Mouse (Mus musculus) inflammation-experienced regulatory T-cells, adult 6 months (primary cell): ENCODE measurements around the gene Zfp639. TPM values are rescaled to one million over a fixed set of nuclear protein-coding genes. Genes with fewer than 3 reads are reported as not detected.
A peak's percentile ranks its signal among the peaks of the same experiment; 100 is the strongest.

Experiments used
- ATAC-seq: one replicate; pipeline ENCODE4 v1.8.0; 2017
- polyA plus RNA-seq, 3 experiments: library from polyadenylated mRNA; unstranded; fragments of 100-300 nt; shearing (Covaris generic); gene quantifications; one replicate each; pipeline ENCODE4 v1.2.1; 2017

The Zfp639 gene
- polyA plus RNA-seq, 3 experiments from 2014 or later, result 26.7 to 28.3 (median 28.1) TPM

DNA sequence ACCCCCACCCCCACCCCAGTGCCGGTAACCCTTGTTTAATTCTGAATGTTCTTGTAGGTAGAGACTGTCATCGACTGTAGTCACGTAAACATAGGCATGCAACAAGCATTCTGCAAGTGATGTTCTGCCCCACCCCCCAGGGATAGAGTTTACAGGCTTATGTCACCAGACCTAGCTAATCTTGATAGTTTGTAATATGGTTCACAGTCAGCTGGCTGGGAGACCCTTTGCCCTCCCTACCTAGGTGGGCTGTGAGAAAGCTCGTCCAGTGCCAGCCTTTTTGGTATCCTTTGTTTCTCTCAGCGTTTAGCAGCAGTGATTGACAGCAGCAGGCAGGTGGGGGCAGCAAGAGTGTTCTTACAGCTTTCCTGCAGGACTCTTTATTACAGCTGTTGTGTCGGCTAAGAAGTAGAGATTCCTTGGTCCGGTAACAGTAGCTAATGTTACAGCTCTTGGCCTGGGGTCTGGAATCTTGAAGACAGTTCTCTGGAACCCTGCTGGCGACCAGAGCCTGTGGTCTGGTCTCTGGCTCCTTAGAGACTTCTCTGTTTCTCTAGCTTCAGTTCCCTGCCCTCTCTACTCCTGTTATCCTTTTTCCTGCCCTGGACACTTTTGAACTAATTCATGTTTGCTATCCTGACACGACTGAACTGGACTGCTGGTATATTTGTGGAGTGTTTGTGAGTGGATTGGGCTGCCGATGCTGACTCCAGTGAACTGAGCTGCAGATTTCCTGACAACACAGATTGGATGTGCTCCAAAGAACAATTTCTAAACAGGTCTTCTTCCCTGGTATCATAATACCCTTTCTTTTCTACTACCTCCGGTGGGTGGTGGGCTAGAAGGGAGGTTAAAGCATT is 3.5 kb upstream of the Zfp639 start:
- ATAC-seq, result no peak

DNA sequence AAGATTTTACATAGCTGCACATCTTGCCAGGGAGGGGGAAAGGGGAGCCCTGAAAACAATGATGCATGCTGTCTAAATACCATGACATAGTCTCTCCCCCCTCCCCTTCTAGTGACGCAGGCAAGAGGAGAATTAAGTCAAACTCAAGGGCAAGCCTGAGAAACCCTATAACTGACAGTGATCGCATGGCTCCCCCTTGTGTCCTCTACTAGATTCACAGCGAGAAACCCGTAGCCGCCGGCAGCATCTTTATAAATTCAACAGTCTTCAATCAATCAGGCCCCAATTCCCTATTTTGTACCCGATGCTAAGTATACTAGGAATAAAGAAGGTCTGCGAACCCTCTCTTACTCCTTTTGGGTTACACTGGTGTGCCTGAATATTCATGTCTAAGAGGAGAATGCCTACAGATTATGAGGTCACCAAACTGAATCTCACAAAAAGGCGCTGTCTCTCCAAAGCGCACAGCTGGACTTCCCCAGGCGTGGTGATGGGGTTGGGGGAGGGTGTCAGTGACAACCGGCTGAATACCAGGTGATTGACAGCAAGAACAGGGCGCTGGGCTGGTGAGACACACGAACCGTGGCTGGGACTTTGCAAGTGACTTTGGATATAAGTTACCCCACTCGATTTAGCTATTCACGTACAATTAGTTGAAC is 1.3 kb upstream of the Zfp639 start:
- peak; percentile 71 for ATAC-seq

DNA sequence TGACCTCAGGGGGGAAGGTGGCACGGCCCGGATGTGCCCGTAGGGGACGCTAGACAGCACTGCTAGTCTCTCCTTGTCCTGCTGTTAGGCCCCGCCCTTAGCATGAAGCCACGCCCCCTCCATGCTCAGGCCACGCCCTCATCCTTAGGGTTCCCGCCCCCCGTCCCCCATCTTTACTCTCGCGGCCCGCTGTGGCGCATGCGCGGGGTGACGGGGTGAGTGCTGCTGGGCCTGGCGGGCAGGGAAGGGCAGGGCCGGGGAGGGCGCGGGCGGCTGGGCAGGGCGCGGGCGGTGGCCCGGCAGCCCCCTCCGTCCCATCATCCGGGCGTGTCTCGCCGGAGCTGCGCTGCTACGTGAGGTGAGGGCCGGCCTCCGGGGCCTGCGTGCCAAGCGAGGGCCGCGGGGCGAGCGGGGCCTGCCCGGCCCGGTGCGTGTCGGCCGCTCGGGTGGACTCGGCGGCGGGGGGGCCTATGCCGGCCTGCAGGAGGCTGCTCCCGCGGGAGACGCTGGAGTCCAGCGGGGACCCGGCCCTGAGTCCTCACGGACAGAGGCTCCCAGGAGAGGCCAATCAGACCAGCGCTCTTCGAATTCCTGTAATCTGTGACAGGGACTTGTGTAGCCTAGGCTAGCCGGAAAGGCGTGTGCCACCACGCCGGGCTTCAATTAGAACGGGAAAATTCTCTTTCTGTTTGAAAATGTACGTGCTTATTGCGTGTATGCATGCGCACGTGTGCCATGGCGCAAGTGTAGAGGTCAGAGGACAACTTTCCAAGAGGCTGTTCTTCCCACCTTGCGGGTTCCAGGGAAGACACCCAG is 524 bp downstream of the Zfp639 start:
- ATAC-seq, result peak; percentile 76

DNA sequence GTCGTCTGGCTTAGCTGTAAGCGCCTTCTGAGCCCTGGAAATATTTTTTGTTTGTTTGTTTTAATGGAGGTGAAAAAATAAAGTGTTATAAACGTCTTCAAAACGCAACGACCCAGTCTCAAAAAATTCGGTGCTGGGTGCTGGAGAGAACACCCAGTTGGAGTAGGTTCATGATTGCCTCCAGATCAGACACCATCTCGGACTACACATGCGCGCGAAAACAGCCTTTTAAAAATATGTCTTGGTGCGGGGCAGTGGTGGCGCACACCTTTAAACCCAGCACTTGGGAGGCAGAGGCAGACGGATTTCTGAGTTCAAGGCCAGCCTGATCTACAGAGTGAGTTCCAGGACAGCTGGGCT is 1.1 kb downstream of the Zfp639 start:
- no peak for ATAC-seq

DNA sequence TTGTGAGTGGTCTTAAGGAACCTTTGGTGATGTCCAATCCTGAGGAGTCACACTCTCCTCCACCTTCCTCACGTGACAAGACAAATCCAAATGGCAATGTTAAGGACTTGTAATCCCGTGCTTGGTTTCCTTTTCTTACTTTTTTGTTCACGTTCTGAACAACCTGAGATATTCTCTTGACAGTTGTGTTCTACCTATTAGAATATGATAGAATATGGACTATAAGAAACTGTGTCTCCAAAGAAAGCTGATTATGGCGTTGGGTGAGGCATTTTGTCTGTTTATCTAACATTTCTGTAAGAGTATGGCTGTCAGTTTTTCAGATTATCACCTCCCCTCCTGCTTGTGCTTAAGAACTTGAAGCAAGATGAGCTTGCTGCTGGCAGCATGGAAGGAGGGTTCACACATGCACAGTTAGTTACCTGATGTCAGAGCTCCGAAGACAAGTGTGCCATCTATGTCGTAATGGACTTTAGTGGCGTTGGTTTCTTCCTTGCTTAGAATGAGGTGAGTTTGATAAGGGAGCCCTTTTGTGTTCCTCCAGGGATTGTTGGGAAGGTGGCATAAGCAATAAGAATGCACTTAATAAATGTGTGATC is 2.7 kb downstream of the Zfp639 start:
- ATAC-seq, result no peak

DNA sequence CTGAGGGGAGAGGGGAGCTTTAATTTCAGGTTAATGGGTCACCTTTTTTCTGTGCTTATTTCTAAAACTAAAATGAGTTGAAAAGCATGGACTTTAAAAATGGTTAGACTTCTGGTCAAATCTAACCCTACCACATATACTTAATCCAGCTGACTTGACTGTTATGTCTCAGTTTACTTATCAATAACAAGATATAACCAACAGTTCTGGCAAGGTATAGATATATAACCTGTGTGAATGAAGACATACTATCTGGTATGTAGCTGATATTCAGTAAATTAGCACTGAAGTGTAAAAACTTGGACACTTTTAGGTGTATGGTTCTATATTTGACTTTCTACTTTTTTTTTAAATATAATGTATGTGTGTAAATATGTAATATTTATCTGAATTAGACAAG is 3.5 kb downstream of the Zfp639 start:
- ATAC-seq, result no peak

DNA sequence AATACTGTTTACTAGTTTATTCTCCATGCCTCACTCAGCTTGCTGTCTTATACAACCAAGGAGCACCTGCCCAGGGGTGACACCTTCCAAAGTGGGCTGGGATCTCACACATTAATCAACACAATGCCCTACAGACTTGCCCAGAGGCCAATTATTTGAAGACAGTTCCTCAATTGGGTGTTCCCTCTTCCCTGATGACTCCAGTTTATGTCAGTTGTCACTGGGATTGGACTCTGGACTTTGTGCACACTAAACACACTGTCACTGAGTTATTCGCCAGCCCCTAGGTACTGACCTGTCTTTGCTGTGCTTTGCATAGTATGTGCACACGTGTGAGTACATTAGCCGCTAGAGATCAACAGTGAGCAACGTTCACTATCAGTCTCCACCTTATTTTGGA is 17.1 kb downstream of the Zfp639 start:
- ATAC-seq, result no peak

DNA sequence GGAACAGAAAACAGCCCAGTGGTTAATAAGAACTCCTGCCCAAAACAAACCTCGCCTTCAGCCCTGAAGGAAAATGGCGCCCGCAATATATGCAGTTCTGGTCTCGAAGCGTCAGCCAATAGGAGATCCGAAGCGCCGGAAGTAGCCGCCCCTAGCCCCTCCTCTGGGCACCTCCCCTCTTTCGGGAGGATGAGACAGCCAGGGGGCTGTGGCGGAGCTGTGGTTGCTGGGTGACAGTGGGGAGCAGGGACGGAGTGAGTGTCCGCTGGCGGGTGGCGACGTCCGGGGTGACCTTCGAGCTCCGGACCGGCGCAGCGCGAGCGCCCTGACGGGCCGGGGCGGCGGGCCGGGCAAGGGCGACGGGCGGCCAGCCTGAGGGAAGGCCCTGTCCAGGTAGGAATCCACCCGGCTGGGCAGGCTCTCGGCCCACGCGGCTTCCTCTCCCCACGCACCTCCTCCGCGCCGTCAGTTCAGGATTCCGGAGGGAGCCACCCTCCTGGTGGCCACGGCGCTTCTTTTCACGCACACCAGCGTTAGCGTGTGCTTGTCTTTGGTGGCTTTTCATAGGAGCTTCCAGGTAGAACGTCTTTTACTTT is 19.3 kb downstream of the Zfp639 start, which contains the start of gene Mfn1:
Gene Mfn1 (plus strand): TSS at position 163 of the 596 bp plus-strand sequence.
- peak; percentile 100 for ATAC-seq

DNA sequence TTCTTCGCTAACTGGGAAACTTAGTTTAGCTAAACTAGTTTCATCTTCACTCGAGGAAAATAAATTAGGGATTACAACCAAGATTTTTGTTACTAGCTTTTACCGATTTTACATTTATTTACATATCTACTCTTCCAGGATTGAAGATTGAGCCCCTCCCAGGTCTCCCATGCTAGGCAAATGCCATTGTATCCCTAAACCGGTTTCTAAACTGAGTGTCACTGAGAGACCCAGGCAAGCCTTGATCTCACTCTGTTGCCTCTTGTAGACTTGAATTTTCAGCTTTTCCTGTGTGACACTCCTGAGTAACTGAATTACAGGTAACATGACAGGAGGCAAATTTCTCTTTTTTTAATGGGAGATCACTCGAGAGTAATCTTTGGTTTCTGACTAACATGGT is 20.0 kb downstream of the Zfp639 start:
- no peak for ATAC-seq

DNA sequence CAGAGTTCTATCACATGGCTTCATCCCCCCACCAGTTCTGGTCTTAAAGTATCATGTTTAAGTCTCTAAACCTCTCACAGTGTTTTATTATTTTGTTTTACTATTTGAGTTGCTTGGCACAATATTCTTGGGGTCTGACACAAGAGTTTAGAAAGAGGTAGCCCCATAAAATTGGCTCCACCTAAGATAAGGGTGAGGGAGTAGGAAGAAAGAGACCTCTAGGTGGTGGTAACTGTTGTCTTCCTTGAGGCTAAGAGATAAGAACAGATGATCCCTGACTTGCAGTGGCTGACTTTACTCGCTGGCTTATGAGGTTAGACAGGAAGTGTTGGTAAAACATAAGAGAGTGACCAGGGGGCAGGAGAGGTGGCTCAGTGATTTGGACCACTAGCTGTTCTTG is 25.6 kb downstream of the Zfp639 start:
- ATAC-seq, result no peak

DNA sequence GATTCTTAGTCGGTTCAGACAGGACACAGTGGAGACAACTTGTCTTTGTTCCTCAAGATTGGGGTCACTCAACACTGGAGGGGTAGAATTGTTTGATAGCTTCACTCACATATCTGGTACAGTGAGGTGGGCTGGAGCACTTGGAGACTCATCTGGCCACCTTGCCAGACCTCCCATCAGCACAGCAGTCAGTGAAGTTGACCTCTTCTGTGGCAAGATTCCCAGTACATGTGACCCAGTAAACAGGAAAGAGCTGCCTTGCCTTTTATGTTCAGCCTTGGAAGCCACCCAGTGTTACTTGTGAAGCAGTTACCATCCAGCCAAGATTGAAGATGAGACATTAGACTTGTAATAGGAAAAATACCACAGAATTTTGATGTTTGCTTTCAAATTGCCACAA is 27.5 kb downstream of the Zfp639 start:
- ATAC-seq, result no peak

DNA sequence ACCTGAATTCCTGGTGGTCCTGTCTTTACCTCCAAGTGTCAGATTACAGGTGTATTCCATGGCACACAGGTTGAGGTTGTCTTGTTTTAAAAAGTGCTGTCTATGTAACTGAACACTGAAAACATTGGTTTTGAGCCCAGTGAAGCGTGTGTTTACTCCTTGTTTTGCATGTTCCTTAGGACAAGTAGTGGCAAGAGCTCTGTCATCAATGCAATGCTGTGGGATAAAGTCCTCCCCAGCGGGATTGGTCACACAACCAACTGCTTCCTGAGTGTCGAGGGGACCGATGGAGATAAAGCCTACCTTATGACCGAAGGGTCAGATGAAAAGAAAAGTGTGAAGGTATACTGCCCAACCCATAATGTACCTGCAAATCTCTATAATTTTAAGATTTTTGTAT is 28.0 kb downstream of the Zfp639 start:
- ATAC-seq, result no peak

DNA sequence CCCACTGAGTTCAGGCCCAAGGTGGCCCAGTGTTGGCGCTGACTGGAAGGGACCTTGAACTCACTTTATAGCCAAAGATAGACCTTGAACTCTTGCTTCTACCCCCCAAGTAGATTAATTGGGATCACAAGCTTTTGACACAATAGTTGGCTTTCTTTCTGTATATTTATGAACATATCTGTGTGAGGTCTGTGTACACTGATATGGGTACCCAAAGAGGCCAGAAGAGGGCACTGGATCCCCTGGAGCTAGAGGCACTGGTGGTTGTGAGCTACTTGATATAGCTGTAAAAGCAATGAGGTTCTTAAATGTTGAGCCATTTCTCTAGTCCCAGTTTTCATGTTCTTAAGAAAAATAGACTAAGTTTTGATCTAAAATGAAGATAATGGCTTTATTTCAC is 43.0 kb downstream of the Zfp639 start:
- ATAC-seq, result no peak

DNA sequence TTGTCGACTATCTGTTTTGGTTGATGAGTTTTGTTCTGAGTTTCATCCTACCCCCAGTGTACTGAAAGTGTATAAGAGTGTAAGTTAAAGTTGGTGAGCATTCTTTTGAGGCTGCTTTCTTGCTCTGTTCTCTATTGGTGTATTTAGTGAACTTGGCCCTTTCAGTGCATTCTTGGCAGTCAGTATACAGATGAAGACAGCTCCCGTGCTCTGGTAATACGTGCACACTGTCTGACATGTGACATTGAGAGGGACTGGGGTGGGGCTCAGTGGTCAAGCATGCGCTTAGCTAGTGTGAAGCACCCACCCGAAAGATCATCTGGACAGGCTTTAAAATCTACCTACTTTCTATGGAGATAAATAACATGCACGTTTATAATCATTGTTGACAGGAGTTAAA is 53.3 kb downstream of the Zfp639 start:
- ATAC-seq, result no peak

Other genes starting within 250 kb of the Zfp639 start
- 1 to 10 TPM; 4.7 to 9.1 (median 5.8) TPM for gene Zmat3, start 144.2 kb upstream of the Zfp639 start, polyA plus RNA-seq
- 10 to 100 TPM; 14.7 to 27.5 (median 17.2) TPM for gene Pik3ca, start 112.6 kb upstream of the Zfp639 start, polyA plus RNA-seq
- gene Kcnmb3, start 18.0 kb upstream of the Zfp639 start, polyA plus RNA-seq, result 1 to 10 TPM in 1 of 3 experiments, under 1 TPM in 2; 0.33 to 1.2 (median 0.85) TPM
- gene Mfn1, start 19.2 kb downstream of the Zfp639 start, polyA plus RNA-seq, result 10 to 100 TPM; 10.9 to 15.6 (median 13.2) TPM
- 10 to 100 TPM; 19.0 to 23.9 (median 22.6) TPM for gene Gnb4, start 106.3 kb downstream of the Zfp639 start, polyA plus RNA-seq
- 100 to 1,000 TPM in 1 of 3 experiments, 10 to 100 TPM in 2; 93.7 to 118 (median 94.9) TPM for gene Actl6a, start 196.0 kb downstream of the Zfp639 start, polyA plus RNA-seq
- 100 to 1,000 TPM; 255 to 284 (median 279) TPM for gene Ndufb5, start 226.7 kb downstream of the Zfp639 start, polyA plus RNA-seq
- gene Mrpl47, start 227.3 kb downstream of the Zfp639 start, polyA plus RNA-seq, result 10 to 100 TPM; 15.7 to 24.7 (median 19.4) TPM